Mouse (Mus musculus): ENCODE measurements around the gene Adk. TPM values are rescaled to one million over a fixed set of nuclear protein-coding genes. Genes with fewer than 3 reads are reported as not detected.

Adk gene
- polyA plus RNA-seq, 1 experiment from 2014 or later: 257 TPM

GRCm38 (mm10) chr14:21383701-21384428, 331.5 kb downstream of the Adk start:
- Histone ChIP-seq H3K36me3 (peaks cover 26% of the 10 kb centered on the region), H3K9ac (no peak overlapping the region), H3K4me1 (replicated peaks) (no peaks in the 10 kb centered on the region), H3K27ac (ENCODE audit: poor library complexity, severe bottlenecking) (no peak overlapping the region), H3K27me3 (replicated peaks) (no peaks in the 10 kb centered on the region), H3K9me3 (replicated peaks) (0 out of 2 replicates have a peak, but pooled peaks cover 8% of the 10 kb centered on the region), H3K4me2 (no peak overlapping the region), H3K4me3 (no peak overlapping the region)
- 93% methylated on average over 5 of the region's 5 CpGs for WGBS
- ATAC-seq (ENCODE audit: insufficient number of reproducible peaks, low FRiP score): no peak

GRCm38 (mm10) chr14:21399506-21399905, 347.1 kb downstream of the Adk start:
- H3K9ac ChIP-seq: no peak overlapping the region
- no peak overlapping the region for H3K4me3 ChIP-seq
- peaks cover 4% of the 10 kb centered on the region for H3K36me3 ChIP-seq
- H3K9me3 ChIP-seq (replicated peaks): no peaks in the 10 kb centered on the region; the same call in 1 of the 2 replicates
- H3K4me1 ChIP-seq (replicated peaks): peaks cover 3% of the 10 kb centered on the region; the same call in 1 of the 2 replicates
- no peaks in the 10 kb centered on the region for H3K27me3 ChIP-seq (replicated peaks)
- H3K4me2 ChIP-seq: no peak overlapping the region
- H3K27ac ChIP-seq (ENCODE audit: poor library complexity, severe bottlenecking): no peak overlapping the region
- 91% methylated on average over 7 of the region's 7 CpGs for WGBS
- ATAC-seq (ENCODE audit: insufficient number of reproducible peaks, low FRiP score): no peak

- ATAC-seq (ENCODE audit: insufficient number of reproducible peaks, low FRiP score): no peak
- 80% methylated on average over 8 of the region's 8 CpGs for WGBS
- H3K4me3 ChIP-seq: no peak overlapping the region
- no peak overlapping the region for H3K4me2 ChIP-seq
- H3K27ac ChIP-seq (ENCODE audit: poor library complexity, severe bottlenecking): no peak overlapping the region
- H3K9ac ChIP-seq: no peak overlapping the region
- H3K4me1 ChIP-seq (replicated peaks): peaks cover 3% of the 10 kb centered on the region; the same call in 1 of the 2 replicates
- H3K27me3 ChIP-seq (replicated peaks): no peaks in the 10 kb centered on the region
- H3K9me3 ChIP-seq (replicated peaks): no peaks in the 10 kb centered on the region; the same call in 1 of the 2 replicates
- H3K36me3 ChIP-seq: peaks cover 4% of the 10 kb centered on the region
Measured at GRCm38 (mm10) chr14:21402157-21402601, 349.8 kb downstream of the Adk start.

- 78% methylated on average over 8 of the region's 8 CpGs for WGBS
- H3K27ac ChIP-seq (ENCODE audit: poor library complexity, severe bottlenecking): no peak overlapping the region
- no peak overlapping the region for H3K4me2 ChIP-seq
Measured at GRCm38 (mm10) chr14:21402621-21403405, 350.4 kb downstream of the Adk start.

GRCm38 (mm10) chr14:21406946-21407345, 354.6 kb downstream of the Adk start:
- Histone ChIP-seq H3K9me3 (replicated peaks) (no peaks in the 10 kb centered on the region), H3K27ac (ENCODE audit: poor library complexity, severe bottlenecking) (no peak overlapping the region), H3K4me2 (no peak overlapping the region), H3K4me3 (no peak overlapping the region), H3K27me3 (replicated peaks) (no peaks in the 10 kb centered on the region), H3K4me1 (replicated peaks) (no peaks in the 10 kb centered on the region), H3K36me3 (no peaks in the 10 kb centered on the region; the same call in 1 of the 2 replicates), H3K9ac (no peak overlapping the region)
- ATAC-seq (ENCODE audit: insufficient number of reproducible peaks, low FRiP score): no peak
- 93% methylated on average over 5 of the region's 5 CpGs for WGBS

More at GRCm38 (mm10) chr14:21402621-21403405, 350.4 kb downstream of the Adk start:
- Histone ChIP-seq H3K4me3 (no peak overlapping the region), H3K9me3 (replicated peaks) (no peaks in the 10 kb centered on the region; the same call in 1 of the 2 replicates), H3K27me3 (replicated peaks) (no peaks in the 10 kb centered on the region), H3K36me3 (peaks cover 4% of the 10 kb centered on the region), H3K4me1 (replicated peaks) (peaks cover 3% of the 10 kb centered on the region; the same call in 1 of the 2 replicates), H3K9ac (no peak overlapping the region)
- no peak for ATAC-seq (ENCODE audit: insufficient number of reproducible peaks, low FRiP score)

- H3K36me3 ChIP-seq: no peaks in the 10 kb centered on the region; the same call in 1 of the 2 replicates
Measured at GRCm38 (mm10) chr14:21408846-21409245, 356.5 kb downstream of the Adk start.

GRCm38 (mm10) chr14:21410769-21411477, 358.5 kb downstream of the Adk start:
- no peak for ATAC-seq (ENCODE audit: insufficient number of reproducible peaks, low FRiP score)
- Histone ChIP-seq H3K9me3 (replicated peaks) (no peaks in the 10 kb centered on the region), H3K27me3 (replicated peaks) (no peaks in the 10 kb centered on the region), H3K9ac (no peak overlapping the region), H3K4me3 (no peak overlapping the region), H3K27ac (ENCODE audit: poor library complexity, severe bottlenecking) (no peak overlapping the region), H3K4me2 (no peak overlapping the region), H3K36me3 (no peaks in the 10 kb centered on the region; the same call in 1 of the 2 replicates), H3K4me1 (replicated peaks) (no peaks in the 10 kb centered on the region)
- WGBS: 89% methylated on average over 7 of the region's 7 CpGs

More at GRCm38 (mm10) chr14:21408846-21409245, 356.5 kb downstream of the Adk start:
- 91% methylated on average over 4 of the region's 4 CpGs for WGBS
- Histone ChIP-seq H3K4me2 (no peak overlapping the region), H3K27me3 (replicated peaks) (no peaks in the 10 kb centered on the region), H3K9me3 (replicated peaks) (no peaks in the 10 kb centered on the region), H3K4me1 (replicated peaks) (no peaks in the 10 kb centered on the region), H3K4me3 (no peak overlapping the region), H3K27ac (ENCODE audit: poor library complexity, severe bottlenecking) (no peak overlapping the region), H3K9ac (no peak overlapping the region)
- no peak for ATAC-seq (ENCODE audit: insufficient number of reproducible peaks, low FRiP score)

GRCm38 (mm10) chr14:21411524-21411923, 359.1 kb downstream of the Adk start:
- Histone ChIP-seq H3K4me3 (no peak overlapping the region), H3K4me2 (no peak overlapping the region), H3K27me3 (replicated peaks) (no peaks in the 10 kb centered on the region), H3K9me3 (replicated peaks) (no peaks in the 10 kb centered on the region), H3K4me1 (replicated peaks) (no peaks in the 10 kb centered on the region), H3K36me3 (no peaks in the 10 kb centered on the region; the same call in 1 of the 2 replicates), H3K9ac (no peak overlapping the region), H3K27ac (ENCODE audit: poor library complexity, severe bottlenecking) (no peak overlapping the region)
- ATAC-seq (ENCODE audit: insufficient number of reproducible peaks, low FRiP score): no peak
- WGBS: 95% methylated on average over 6 of the region's 6 CpGs

GRCm38 (mm10) chr14:21418332-21418731, 366.0 kb downstream of the Adk start:
- Histone ChIP-seq H3K9me3 (replicated peaks) (no peaks in the 10 kb centered on the region), H3K4me3 (no peak overlapping the region), H3K27me3 (replicated peaks) (no peaks in the 10 kb centered on the region), H3K27ac (ENCODE audit: poor library complexity, severe bottlenecking) (peak overlapping the region; percentile 44; the same call in 1 of the 2 replicates), H3K36me3 (no peaks in the 10 kb centered on the region), H3K4me2 (no peak overlapping the region), H3K4me1 (replicated peaks) (peaks cover 11% of the 10 kb centered on the region), H3K9ac (no peak overlapping the region)
- 34% methylated on average over 7 of the region's 7 CpGs for WGBS
- no peak for ATAC-seq (ENCODE audit: insufficient number of reproducible peaks, low FRiP score)

GRCm38 (mm10) chr14:21427369-21427768, 375.0 kb downstream of the Adk start:
- peaks cover 25% of the 10 kb centered on the region for H3K36me3 ChIP-seq
- no peak for ATAC-seq (ENCODE audit: insufficient number of reproducible peaks, low FRiP score)
- H3K9ac ChIP-seq: no peak overlapping the region
- no peaks in the 10 kb centered on the region for H3K9me3 ChIP-seq (replicated peaks)
- peaks cover 15% of the 10 kb centered on the region for H3K4me1 ChIP-seq (replicated peaks)
- no peak overlapping the region for H3K4me3 ChIP-seq
- no peaks in the 10 kb centered on the region for H3K27me3 ChIP-seq (replicated peaks)
- no peak overlapping the region for H3K4me2 ChIP-seq
- no peak overlapping the region for H3K27ac ChIP-seq (ENCODE audit: poor library complexity, severe bottlenecking)
- 72% methylated on average over 7 of the region's 7 CpGs for WGBS

Data from heart, embryonic 12.5 days (tissue).